Comparison of ENCODE assay signal across 8 mouse cellular contexts in the genomic region with DNA sequence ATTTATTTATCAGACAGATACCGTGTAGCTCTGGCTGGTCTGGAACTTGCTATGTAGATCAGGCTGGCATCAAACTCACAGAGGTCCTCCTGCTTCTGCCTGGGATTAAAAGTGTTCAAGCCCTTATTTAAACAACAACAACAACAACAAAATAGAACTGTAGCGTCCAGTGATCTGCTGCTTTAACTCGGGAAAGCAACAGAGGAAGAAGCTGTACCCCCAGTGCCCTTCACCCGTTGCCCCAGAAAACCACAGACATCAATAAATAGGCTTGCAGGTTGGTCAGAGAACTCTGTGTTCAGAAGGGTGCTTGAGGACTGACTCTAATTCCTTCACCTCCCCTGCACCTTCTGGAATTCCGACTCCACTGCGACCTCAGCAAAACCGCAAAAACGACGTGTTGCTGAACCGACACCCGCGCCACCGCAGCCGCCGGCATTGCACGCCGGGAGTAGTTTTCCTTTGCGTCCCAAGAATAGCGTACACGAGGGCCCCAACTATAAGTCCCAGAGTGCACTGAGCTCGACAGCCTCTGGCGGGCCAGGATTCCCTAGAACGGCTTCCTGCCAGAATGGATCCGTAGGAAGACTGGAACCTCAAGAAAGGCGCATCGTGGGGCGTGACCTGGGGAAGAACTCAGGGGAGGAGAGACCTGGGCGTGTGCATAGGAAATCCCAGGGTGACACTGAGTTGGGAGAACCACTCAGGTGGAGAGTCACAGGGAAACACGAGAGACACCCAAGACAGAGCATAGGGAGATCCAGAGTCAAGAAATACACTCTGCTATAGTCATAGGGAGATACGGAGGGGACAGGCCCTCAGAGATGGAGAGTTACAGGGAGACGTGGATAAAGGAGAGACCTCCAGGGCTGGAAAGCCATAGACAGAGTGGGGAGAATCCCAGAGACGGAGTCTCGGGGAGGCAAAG. TPM values are rescaled to one million over a fixed set of nuclear protein-coding genes. Genes with fewer than 3 reads are reported as not detected.
DNase-seq lines count a peak whose midpoint lies in the region; ATAC-seq lines count a peak whose summit lies in the region.

No protein-coding gene starts in this region.

- ATAC-seq in limb, embryonic 13.5 days (ENCODE audit: low FRiP score, low read depth): peak; percentile 34; the same call in 1 of the 2 replicates
- peak; percentile 18; the same call in 1 of the 2 replicates for ATAC-seq in neural tube, embryonic 11.5 days (ENCODE audit: insufficient read depth, low FRiP score, low TSS enrichment)

- peaks cover 33% of the 10 kb centered on the region for H3K4me1 ChIP-seq in embryonic facial prominence, embryonic 10.5 days
- peaks cover 29% of the 10 kb centered on the region for H3K4me1 ChIP-seq in limb, embryonic 13.5 days
- peaks cover 15% of the 10 kb centered on the region for H3K4me1 ChIP-seq in neural tube, embryonic 11.5 days (ENCODE audit: control insufficient read depth, insufficient read depth, low read length)

- 0 out of 2 replicates have a peak overlapping the region, but pooled peaks have one; percentile 39 for H3K9ac ChIP-seq in limb, embryonic 13.5 days
- peak overlapping the region; percentile 2; the same call in 1 of the 2 replicates for H3K9ac ChIP-seq in neural tube, embryonic 11.5 days (ENCODE audit: low read length)

- H3K27ac ChIP-seq in embryonic facial prominence, embryonic 10.5 days (replicated peaks): no peak overlapping the region
- H3K27ac ChIP-seq in limb, embryonic 13.5 days: no peak overlapping the region
- no peak overlapping the region for H3K27ac ChIP-seq in neural tube, embryonic 11.5 days (ENCODE audit: low read depth, low read length)

- no peaks in the 10 kb centered on the region for H3K9me3 ChIP-seq in embryonic facial prominence, embryonic 10.5 days
- no peaks in the 10 kb centered on the region for H3K9me3 ChIP-seq in limb, embryonic 13.5 days
- H3K9me3 ChIP-seq in neural tube, embryonic 11.5 days (ENCODE audit: control insufficient read depth, low read length): no peaks in the 10 kb centered on the region

- H3K27me3 ChIP-seq in embryonic facial prominence, embryonic 10.5 days (replicated peaks; ENCODE audit: low read depth, poor library complexity, severe bottlenecking): peaks cover 72% of the 10 kb centered on the region
- H3K27me3 ChIP-seq in limb, embryonic 13.5 days: peaks cover 69% of the 10 kb centered on the region
- peaks cover 25% of the 10 kb centered on the region for H3K27me3 ChIP-seq in neural tube, embryonic 11.5 days (ENCODE audit: control insufficient read depth, insufficient read depth, low read length)

- H3K4me2 ChIP-seq in limb, embryonic 13.5 days (replicated peaks): peak overlapping the region; percentile 67
- H3K4me2 ChIP-seq in neural tube, embryonic 11.5 days (ENCODE audit: low read depth): peak overlapping the region; percentile 72

- 6% methylated on average over 33 of the region's 33 CpGs for WGBS in embryonic facial prominence, embryonic 10.5 days
- 7% methylated on average over 33 of the region's 33 CpGs for WGBS in limb, embryonic 13.5 days
- WGBS in neural tube, embryonic 11.5 days: 8% methylated on average over 33 of the region's 33 CpGs

- DNase-seq in adrenal gland, adult 2 months: peak; percentile 52
- no peak for DNase-seq in adrenal gland, postnatal 25 days
- DNase-seq in 3134 (ENCODE audit: extremely low read depth, insufficient read length, low spot score): peak; percentile 42
- DNase-seq in embryonic facial prominence, embryonic 10.5 days (ENCODE audit: low spot score): peak; percentile 55
- DNase-seq in heart, postnatal 10 days: peak; percentile 77
- DNase-seq in neural tube, embryonic 11.5 days (ENCODE audit: low spot score): peak; percentile 43
- DNase-seq in yolk sac, embryonic 10.5 days (ENCODE audit: low spot score): no peak

- intact Hi-C loops in heart, postnatal 10 days (cut with DNase I): loop anchor here (2.0 to 10.0 kb wide), 3 partner anchors 40 to 393 kb away; a partner anchor contains a TSS

- H3K4me3 ChIP-seq in embryonic facial prominence, embryonic 10.5 days: peak overlapping the region; percentile 55
- peak overlapping the region; percentile 38 for H3K4me3 ChIP-seq in limb, embryonic 13.5 days
- peak overlapping the region; percentile 21 for H3K4me3 ChIP-seq in neural tube, embryonic 11.5 days (ENCODE audit: low read depth, low read length)

- H3K36me3 ChIP-seq in embryonic facial prominence, embryonic 10.5 days (replicated peaks): peaks cover 24% of the 10 kb centered on the region
- H3K36me3 ChIP-seq in limb, embryonic 13.5 days: peaks cover 32% of the 10 kb centered on the region
- H3K36me3 ChIP-seq in neural tube, embryonic 11.5 days (ENCODE audit: control insufficient read depth, insufficient read depth, low read length): peaks cover 3% of the 10 kb centered on the region; the same call in 1 of the 2 replicates

RNA-seq across cellular contexts. Expression of a gene that starts 12.9 kb away (rescaled TPM):
- total RNA-seq in adrenal gland, adult 2 months (2021): 1 to 10 TPM in 1 of 2 experiments, under 1 TPM in 1; 0.32 to 1.5 TPM
- 1.5 and 1.6 TPM in 2 replicates for polyA plus RNA-seq in adrenal gland, adult 2 months (2012; rRNA removed)
- 1.0 and 1.2 TPM in 2 replicates for total RNA-seq in adrenal gland, postnatal 25 days (2021)
- 0.36 and 0.44 TPM in 2 replicates for polyA plus RNA-seq in embryonic facial prominence, embryonic 10.5 days (2016; fragmentation: Nextera tagmentation; extraction: Ambion mirVana)
- total RNA-seq in heart, postnatal 10 days (2021): 1 to 10 TPM; 3.4 to 6.9 TPM
- 0.15 and 0.23 TPM in 2 replicates for polyA plus RNA-seq in limb, embryonic 13.5 days (2015; fragmentation: Nextera tagmentation; extraction: Ambion mirVana)
- 0.32 and 0.77 TPM in 2 replicates for polyA plus RNA-seq in neural tube, embryonic 11.5 days (2014; fragmentation: Nextera tagmentation; extraction: Ambion mirVana)

RNA-seq across cellular contexts. Expression of a gene that starts 13.0 kb away (rescaled TPM):
- total RNA-seq in adrenal gland, adult 2 months (2021): 10 to 100 TPM; 65.1 to 90.8 TPM
- polyA plus RNA-seq in adrenal gland, adult 2 months (2012; rRNA removed): 199 and 200 TPM in 2 replicates
- 64.5 and 71.5 TPM in 2 replicates for total RNA-seq in adrenal gland, postnatal 25 days (2021)
- 27.5 and 28.2 TPM in 2 replicates for polyA plus RNA-seq in embryonic facial prominence, embryonic 10.5 days (2016; fragmentation: Nextera tagmentation; extraction: Ambion mirVana)
- 100 to 1,000 TPM; 266 to 279 TPM for total RNA-seq in heart, postnatal 10 days (2021)
- 63.6 and 67.8 TPM in 2 replicates for polyA plus RNA-seq in limb, embryonic 13.5 days (2015; fragmentation: Nextera tagmentation; extraction: Ambion mirVana)
- polyA plus RNA-seq in neural tube, embryonic 11.5 days (2014; fragmentation: Nextera tagmentation; extraction: Ambion mirVana): 46.7 and 48.3 TPM in 2 replicates

RNA-seq across cellular contexts. Expression of a gene that starts 30.9 kb away (rescaled TPM):
- total RNA-seq in adrenal gland, adult 2 months (2021): 10 to 100 TPM in 1 of 2 experiments, 1 to 10 TPM in 1; 9.1 to 14.2 TPM
- 11.4 and 14.8 TPM in 2 replicates for polyA plus RNA-seq in adrenal gland, adult 2 months (2012; rRNA removed)
- total RNA-seq in adrenal gland, postnatal 25 days (2021): 6.6 and 10.1 TPM in 2 replicates
- 1.2 and 1.9 TPM in 2 replicates for polyA plus RNA-seq in embryonic facial prominence, embryonic 10.5 days (2016; fragmentation: Nextera tagmentation; extraction: Ambion mirVana)
- 1 to 10 TPM; 7.7 to 9.7 TPM for total RNA-seq in heart, postnatal 10 days (2021)
- polyA plus RNA-seq in limb, embryonic 13.5 days (2015; fragmentation: Nextera tagmentation; extraction: Ambion mirVana): 3.8 and 4.1 TPM in 2 replicates
- polyA plus RNA-seq in neural tube, embryonic 11.5 days (2014; fragmentation: Nextera tagmentation; extraction: Ambion mirVana): 2.9 and 3.5 TPM in 2 replicates

RNA-seq across cellular contexts. Expression of a gene that starts 52.4 kb away (rescaled TPM):
- not detected for total RNA-seq in adrenal gland, adult 2 months (2021)
- 0.01 TPM in 1 of 2 replicates, not detected in the other for polyA plus RNA-seq in adrenal gland, adult 2 months (2012; rRNA removed)
- total RNA-seq in adrenal gland, postnatal 25 days (2021): not detected in 2 replicates
- polyA plus RNA-seq in embryonic facial prominence, embryonic 10.5 days (2016; fragmentation: Nextera tagmentation; extraction: Ambion mirVana): 0.02 TPM in 1 of 2 replicates, not detected in the other
- total RNA-seq in heart, postnatal 10 days (2021): under 1 TPM; 0.07 to 0.10 TPM
- not detected in 2 replicates for polyA plus RNA-seq in limb, embryonic 13.5 days (2015; fragmentation: Nextera tagmentation; extraction: Ambion mirVana)
- polyA plus RNA-seq in neural tube, embryonic 11.5 days (2014; fragmentation: Nextera tagmentation; extraction: Ambion mirVana): not detected in 2 replicates

Comparison
In these comparisons a context has a peak if more than half of its experiments do, and no peak if none do; other contexts are left out.
1. DNase-seq: peak in adrenal gland, adult 2 months (single experiment), 3134 (single experiment), embryonic facial prominence, embryonic 10.5 days (single experiment), heart, postnatal 10 days (2 of 2) and neural tube, embryonic 11.5 days (single experiment); none in adrenal gland, postnatal 25 days (single experiment) and yolk sac, embryonic 10.5 days (single experiment).
2. Peak in every context shown above with its lines, with median percentiles within 50 percentile points of each other: H3K4me3 ChIP-seq.